Mouse (Mus musculus) lung, embryonic 16.5 days (tissue): ENCODE measurements at regions not wholly inside any gene's neighbourhood (a gene's known extent, or its start where the extent isn't known, plus 50 kb on each side); places are given as distances from the start of the nearest gene placed in this dataset.

Experiments
- ATAC-seq: fragments of 200-750 bp; cut with Nextera tagmentation; 2 replicates; pipeline ENCODE4 v1.8.0; 2017; ENCODE audit warnings: low read depth, mild to moderate bottlenecking, moderate library complexity
- H3K27ac ChIP-seq: fragments of 300-500 bp; sonication (generic); 2 replicates; pipeline ENCODE4 v1.5.1; 2014; ENCODE audit warnings: mild to moderate bottlenecking, control low read depth, low read length
- H3K27me3 ChIP-seq: fragments of 300-500 bp; sonication (generic); 2 replicates; pipeline ENCODE4 v1.6.1; 2014; ENCODE audit warnings: low read depth, low read length, mixed read lengths; ENCODE audit not compliant: control insufficient read depth, insufficient read depth
- H3K36me3 ChIP-seq: fragments of 300-500 bp; sonication (generic); 2 replicates; pipeline ENCODE4 v1.6.1; 2014; ENCODE audit warnings: low read length; ENCODE audit not compliant: control insufficient read depth, insufficient read depth
- H3K4me1 ChIP-seq: fragments of 300-500 bp; sonication (generic); replicated peaks from 2 replicates; pipeline ENCODE4 v1.6.1; 2014; ENCODE audit warnings: low read length, mixed read lengths; ENCODE audit not compliant: control insufficient read depth, insufficient read depth
- H3K4me2 ChIP-seq: fragments of 300-500 bp; sonication (generic); 2 replicates; pipeline ENCODE4 v1.6.1; 2014; ENCODE audit warnings: low read depth, low read length, control low read depth
- H3K4me3 ChIP-seq: fragments of 300-500 bp; sonication (generic); 2 replicates; pipeline ENCODE4 v1.5.1; 2014; ENCODE audit warnings: mild to moderate bottlenecking, low read length, control low read depth
- H3K9ac ChIP-seq: fragments of 300-500 bp; sonication (generic); 2 replicates; pipeline ENCODE4 v1.6.1; 2014; ENCODE audit warnings: low read length, control low read depth
- H3K9me3 ChIP-seq: fragments of 300-500 bp; sonication (generic); 2 replicates; pipeline ENCODE4 v1.6.1; 2016; ENCODE audit warnings: low read length; ENCODE audit not compliant: control insufficient read depth
- WGBS: fragments of 180-500 bp; shearing (Covaris S2); extraction: QIAGEN DNeasy Blood & Tissue Kit; methylation state at CpG from one replicate; pipeline ENCODE4 v1.1.7; 2014; 5-methylcytosine and 5-hydroxymethylcytosine counted together

GRCm38 (mm10) chr9:82710945-82711516 is 118.3 kb upstream of the Irak1bp1 start:
- no peaks in the 10 kb centered on the region for H3K27me3 ChIP-seq
- ATAC-seq = no peak
- no peaks in the 10 kb centered on the region for H3K36me3 ChIP-seq
- no peak overlapping the region for H3K4me2 ChIP-seq
- no peaks in the 10 kb centered on the region for H3K9me3 ChIP-seq
- no peak overlapping the region for H3K9ac ChIP-seq
- H3K27ac ChIP-seq = no peak overlapping the region
- WGBS = 72% methylated on average over 6 of the region's 6 CpGs
- H3K4me3 ChIP-seq = no peak overlapping the region
- no peaks in the 10 kb centered on the region for H3K4me1 ChIP-seq

- no peak for ATAC-seq
These were observed 116.3 kb upstream of the Irak1bp1 start for GRCm38 (mm10) chr9:82712769-82713733.

GRCm38 (mm10) chr9:82728652-82729051 is 100.7 kb upstream of the Irak1bp1 start:
- Histone ChIP-seq H3K9ac (no peak overlapping the region), H3K36me3 (no peaks in the 10 kb centered on the region), H3K4me1 (no peaks in the 10 kb centered on the region), H3K27me3 (no peaks in the 10 kb centered on the region), H3K27ac (no peak overlapping the region), H3K4me2 (no peak overlapping the region), H3K9me3 (no peaks in the 10 kb centered on the region), H3K4me3 (no peak overlapping the region)
- 64% methylated on average over 3 of the region's 3 CpGs for WGBS
- no peak for ATAC-seq

More at GRCm38 (mm10) chr9:82712769-82713733, 116.3 kb upstream of the Irak1bp1 start:
- Histone ChIP-seq H3K27ac (no peak overlapping the region), H3K9ac (no peak overlapping the region), H3K4me1 (no peaks in the 10 kb centered on the region), H3K27me3 (no peaks in the 10 kb centered on the region), H3K36me3 (no peaks in the 10 kb centered on the region), H3K4me3 (no peak overlapping the region), H3K9me3 (no peaks in the 10 kb centered on the region), H3K4me2 (no peak overlapping the region)
- WGBS = 59% methylated on average over 3 of the region's 3 CpGs

- ATAC-seq = no peak
- 64% methylated on average over 4 of the region's 4 CpGs for WGBS
These were observed 99.7 kb upstream of the Irak1bp1 start for GRCm38 (mm10) chr9:82729646-82730045.

GRCm38 (mm10) chr9:82733024-82733585 is 96.2 kb upstream of the Irak1bp1 start:
- no peak overlapping the region for H3K4me3 ChIP-seq
- H3K36me3 ChIP-seq = no peaks in the 10 kb centered on the region
- no peaks in the 10 kb centered on the region for H3K9me3 ChIP-seq
- no peaks in the 10 kb centered on the region for H3K4me1 ChIP-seq
- no peak overlapping the region for H3K4me2 ChIP-seq
- no peaks in the 10 kb centered on the region for H3K27me3 ChIP-seq
- H3K9ac ChIP-seq = no peak overlapping the region
- 81% methylated on average over 3 of the region's 3 CpGs for WGBS
- ATAC-seq = no peak
- no peak overlapping the region for H3K27ac ChIP-seq

More at GRCm38 (mm10) chr9:82729646-82730045, 99.7 kb upstream of the Irak1bp1 start:
- H3K9ac ChIP-seq = no peak overlapping the region
- no peaks in the 10 kb centered on the region for H3K36me3 ChIP-seq
- H3K4me1 ChIP-seq = no peaks in the 10 kb centered on the region
- H3K4me2 ChIP-seq = no peak overlapping the region
- no peak overlapping the region for H3K27ac ChIP-seq
- H3K27me3 ChIP-seq = no peaks in the 10 kb centered on the region
- H3K9me3 ChIP-seq = no peaks in the 10 kb centered on the region
- H3K4me3 ChIP-seq = no peak overlapping the region

GRCm38 (mm10) chr9:82734959-82735358 is 94.4 kb upstream of the Irak1bp1 start:
- no peaks in the 10 kb centered on the region for H3K27me3 ChIP-seq
- ATAC-seq = no peak

GRCm38 (mm10) chr9:82759979-82760378 is 69.4 kb upstream of the Irak1bp1 start:
- H3K27ac ChIP-seq = peak overlapping the region; percentile 22; the same call in 1 of the 2 replicates
- H3K27me3 ChIP-seq = no peaks in the 10 kb centered on the region
- ATAC-seq = no peak
- H3K36me3 ChIP-seq = no peaks in the 10 kb centered on the region
- H3K4me1 ChIP-seq = no peaks in the 10 kb centered on the region
- 70% methylated on average over 5 of the region's 5 CpGs for WGBS
- no peak overlapping the region for H3K4me3 ChIP-seq
- no peak overlapping the region for H3K9ac ChIP-seq
- no peaks in the 10 kb centered on the region for H3K9me3 ChIP-seq
- H3K4me2 ChIP-seq = no peak overlapping the region

More at GRCm38 (mm10) chr9:82734959-82735358, 94.4 kb upstream of the Irak1bp1 start:
- Histone ChIP-seq H3K9ac (no peak overlapping the region), H3K36me3 (no peaks in the 10 kb centered on the region), H3K4me2 (no peak overlapping the region), H3K27ac (no peak overlapping the region), H3K9me3 (no peaks in the 10 kb centered on the region), H3K4me1 (no peaks in the 10 kb centered on the region), H3K4me3 (no peak overlapping the region)
- 57% methylated on average over 2 of the region's 2 CpGs for WGBS

GRCm38 (mm10) chr9:82760682-82761468 is 68.5 kb upstream of the Irak1bp1 start:
- WGBS = 61% methylated on average over 9 of the region's 9 CpGs
- no peak overlapping the region for H3K9ac ChIP-seq
- H3K27ac ChIP-seq = peak overlapping the region; percentile 79
- no peaks in the 10 kb centered on the region for H3K27me3 ChIP-seq
- no peaks in the 10 kb centered on the region for H3K4me1 ChIP-seq
- ATAC-seq = peak; percentile 97
- no peak overlapping the region for H3K4me2 ChIP-seq
- H3K36me3 ChIP-seq = no peaks in the 10 kb centered on the region
- H3K4me3 ChIP-seq = no peak overlapping the region
- no peaks in the 10 kb centered on the region for H3K9me3 ChIP-seq
